Mouse (Mus musculus) cerebellum, postnatal 10 days (tissue): ENCODE results near the gene Reg3a.
"Not testable (repeated sequence)": the region's sequence is repeated elsewhere in the genome, so short reads cannot be mapped to it uniquely, and the experiment has no call there.

Experiments
- DNase-seq, 2 experiments: peaks; one replicate each; pipeline ENCODE4 v3.0.0; 2021; ENCODE audit warnings: mixed read lengths in 2 of 2

The Reg3a gene

DNA sequence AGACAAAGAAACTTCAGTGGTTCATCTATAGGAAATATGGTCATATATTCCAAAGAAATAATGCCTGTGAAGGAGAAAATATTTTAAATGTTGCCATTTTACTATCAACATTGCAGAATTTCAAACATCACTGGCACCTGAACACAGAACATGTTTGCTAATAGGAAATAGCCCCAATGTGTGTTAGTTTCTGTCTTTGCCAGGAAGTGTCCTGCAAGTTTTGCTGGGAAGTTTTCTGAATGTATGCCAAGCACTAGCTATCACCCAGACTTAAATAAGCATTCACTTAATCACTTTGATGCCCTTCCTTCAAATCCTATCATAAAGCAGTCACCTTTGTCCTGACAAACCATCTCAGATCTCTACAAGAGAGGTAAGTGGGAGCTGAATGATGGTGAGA lies at the start of gene Reg3a:
Gene Reg3a, plus strand, starts transcription at position 301 of the 400 bp plus-strand sequence.
- no peak for DNase-seq

DNA sequence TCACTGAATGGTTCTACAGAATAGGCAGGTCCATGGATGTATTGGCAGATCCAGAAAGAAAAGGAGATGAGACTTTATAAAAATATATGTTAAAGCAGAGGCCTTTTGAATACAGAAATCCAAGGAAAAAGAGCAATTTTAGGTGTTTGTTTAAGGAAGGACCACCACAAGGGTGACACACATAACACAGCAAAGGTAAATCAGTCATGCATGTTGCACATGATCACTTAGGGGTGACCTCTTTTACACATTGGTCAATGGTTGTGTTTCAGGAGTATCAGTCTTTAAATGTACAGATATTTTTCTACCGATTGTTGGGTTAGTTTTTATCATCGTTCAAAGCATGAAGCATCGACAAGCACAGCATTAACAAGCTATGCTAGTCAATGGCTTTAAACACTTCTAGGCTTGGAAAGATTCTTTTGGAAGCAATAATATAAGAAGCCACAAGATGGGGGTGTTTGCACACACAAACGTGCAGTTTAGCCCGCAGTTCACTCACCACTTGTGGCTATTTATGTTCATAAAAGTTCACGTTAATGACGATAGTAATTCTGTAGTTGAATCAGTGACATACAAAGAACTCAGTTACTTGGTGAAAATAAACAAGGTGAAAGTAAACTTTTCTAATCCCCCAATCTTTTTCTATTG lies 48.5 kb upstream of the Reg3a start:
- peak; percentile 39 to 62 for DNase-seq

GRCm38 (mm10) chr6:78340296-78340695 lies 40.2 kb upstream of the Reg3a start:
- DNase-seq, result peak in 1 of 2 experiments; percentile 3

DNA sequence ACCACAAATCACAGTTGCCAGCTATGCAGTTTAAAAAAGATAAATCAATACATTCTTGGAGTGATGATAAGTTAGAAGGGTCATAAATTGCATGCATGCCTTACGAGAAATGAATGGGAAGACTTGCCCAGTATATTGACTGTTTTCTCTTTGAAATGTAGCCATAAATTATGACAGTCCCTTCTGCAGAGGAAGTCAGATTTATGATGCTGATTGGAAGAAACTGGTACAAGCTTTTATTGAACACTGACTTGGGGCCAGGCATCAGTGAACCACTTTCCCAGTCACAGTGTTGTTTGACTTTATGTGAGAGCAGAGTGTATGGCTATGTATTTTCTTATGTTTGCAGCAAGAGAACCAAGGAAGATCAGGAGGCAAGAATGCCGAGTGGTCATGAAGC lies 38.8 kb upstream of the Reg3a start:
- no peak for DNase-seq

DNA sequence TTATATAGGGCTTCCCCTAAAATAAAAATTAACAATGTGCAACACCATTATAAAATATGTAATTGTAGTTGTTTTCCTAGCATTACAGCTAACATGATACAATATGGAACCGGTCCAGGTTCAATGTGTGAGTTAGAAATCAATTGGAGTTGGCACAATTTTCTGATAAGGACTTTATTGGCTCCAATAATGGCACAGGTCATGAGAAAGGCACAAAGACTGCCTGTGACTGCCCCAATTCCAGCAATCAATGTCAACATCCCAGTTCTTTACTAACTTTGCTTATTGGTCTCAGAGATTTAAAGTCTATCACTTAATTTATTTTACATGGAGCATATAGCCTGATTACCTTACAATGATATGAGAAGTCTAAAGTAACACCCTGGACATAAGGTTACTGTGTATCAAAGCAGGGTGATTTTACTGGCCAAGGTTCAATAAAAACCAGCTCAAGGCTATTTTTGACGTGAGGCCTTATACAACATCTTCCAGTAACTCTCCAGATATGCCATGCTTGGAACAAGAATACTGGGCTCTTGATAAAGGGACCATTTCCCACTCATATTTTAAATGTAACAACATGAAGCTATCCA lies 18.4 kb upstream of the Reg3a start:
- DNase-seq, result no peak

DNA sequence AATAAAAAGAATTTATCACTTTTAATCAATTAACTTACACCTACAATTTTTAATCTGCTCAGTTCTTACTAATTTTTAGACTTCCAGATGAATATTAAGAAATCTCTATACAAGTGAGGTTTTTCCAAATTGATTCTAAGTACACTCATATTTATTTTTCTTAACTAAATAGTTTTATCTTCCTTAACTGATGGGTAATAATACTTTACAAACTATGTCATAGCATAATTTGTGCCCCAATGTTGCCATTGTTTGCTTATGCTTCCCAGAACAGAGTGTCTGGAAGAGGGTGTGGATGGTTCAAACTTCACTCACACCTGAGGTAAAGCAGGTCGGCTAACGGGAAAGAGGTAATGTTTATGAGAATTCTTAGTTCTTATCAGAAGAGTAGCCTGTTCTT lies 10.2 kb upstream of the Reg3a start, which contains the start of gene Reg3b:
Gene Reg3b, plus strand, starts transcription at position 301 of the 400 bp plus-strand sequence.
- DNase-seq, result no peak

DNA sequence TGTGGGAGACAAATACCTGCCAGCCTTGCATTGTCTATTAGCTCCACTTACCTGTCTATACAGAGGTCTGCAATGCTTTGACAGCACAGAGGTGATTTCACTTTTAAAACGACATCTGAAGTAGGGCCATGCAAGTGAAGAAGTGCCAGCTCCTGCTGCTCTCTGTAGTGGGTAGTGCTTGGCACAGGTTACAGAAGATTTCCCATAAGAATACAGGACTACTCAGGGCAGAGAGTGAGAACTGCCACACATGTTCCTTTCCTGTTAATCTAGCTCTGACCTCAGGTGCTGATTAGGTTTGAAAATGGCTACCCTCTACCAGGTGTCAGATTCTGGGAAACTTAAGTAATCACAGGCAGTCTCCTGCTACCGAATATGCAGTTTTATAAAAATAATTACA lies 1.7 kb upstream of the Reg3a start, which contains the start of gene Reg3d:
Gene Reg3d, minus strand, starts transcription at position 101 of the 400 bp plus-strand sequence.
- peak in 1 of 2 experiments; percentile 1 for DNase-seq

DNA sequence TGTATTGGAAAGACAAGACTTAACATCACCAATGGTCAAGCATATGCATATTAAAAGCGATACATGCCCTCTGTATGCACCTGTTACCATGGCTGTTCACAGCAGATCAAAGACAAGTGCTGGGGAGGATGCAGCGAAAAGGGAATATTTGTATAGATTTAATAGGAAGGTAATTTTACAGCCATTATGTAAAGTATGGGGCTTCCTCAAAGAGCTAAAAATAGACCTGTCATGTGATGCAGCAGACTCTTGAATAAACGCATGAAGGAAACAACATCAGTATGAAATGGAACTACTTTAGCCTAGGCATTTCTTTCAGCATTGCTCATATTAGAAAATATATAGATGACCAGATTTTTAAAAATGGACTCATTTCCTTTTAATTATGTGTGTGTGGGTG lies 5.1 kb downstream of the Reg3a start:
- DNase-seq, result no peak

GRCm38 (mm10) chr6:78395323-78395722 lies 14.8 kb downstream of the Reg3a start, which contains the start of gene Reg2:
Reg2 (plus strand) TSS chr6:78395623.
- not testable (repeated sequence) for DNase-seq

DNA sequence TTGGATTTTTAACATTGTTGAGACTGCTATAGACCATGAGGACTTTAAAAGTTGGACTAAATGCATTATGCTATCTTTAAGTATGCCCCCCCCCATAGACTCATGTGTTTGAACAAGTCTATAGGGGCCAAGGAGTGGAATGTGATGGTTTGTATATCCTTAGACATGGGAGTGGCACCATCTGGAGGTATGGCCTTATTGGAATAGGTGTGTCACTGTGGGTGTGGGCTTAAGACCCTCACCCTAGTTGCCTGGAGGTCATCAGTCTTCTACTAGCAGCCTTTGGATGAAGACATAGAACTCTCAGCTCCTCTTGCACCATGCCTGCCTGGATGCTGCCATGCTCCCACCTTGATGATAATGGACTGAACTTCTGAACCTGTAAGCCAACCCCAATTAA lies 41.9 kb downstream of the Reg3a start, which contains the start of gene Reg1:
Gene Reg1, plus strand, starts transcription at position 301 of the 400 bp plus-strand sequence.
- not testable (repeated sequence) for DNase-seq

GRCm38 (mm10) chr6:78425497-78425896 lies 45.0 kb downstream of the Reg3a start:
- no peak for DNase-seq
